Mouse (Mus musculus) layer of hippocampus, postnatal 14 days (tissue): ENCODE measurements around the gene Nupr1. TPM values are rescaled to one million over a fixed set of nuclear protein-coding genes. Genes with fewer than 3 reads are reported as not detected.
A peak's percentile ranks its signal among the peaks of the same experiment; 100 is the strongest.

ENCODE experiments used
- DNase-seq, 2 experiments: peaks; one replicate each; pipeline ENCODE4 v3.0.0; 2021 to 2022; ENCODE audit warnings: low spot score in 2 of 2, mixed read lengths in 1 of 2
- microRNA-seq, 2 experiments: library from miRNA; unstranded; fragments of <30 nt; microRNA quantifications; one replicate each; pipeline ENCODE4 v1.2.0; 2021
- total RNA-seq, 2 experiments: library from RNA; stranded (reverse); gene quantifications; 2 replicates each; pipeline ENCODE4 v1.2.3; 2021

The Nupr1 gene
- total RNA-seq, 2 experiments from 2014 or later: 4.2 to 4.4 TPM

GRCm38 (mm10) chr7:126602650-126603049, 28.0 kb downstream of the Nupr1 start:
- DNase-seq: no peak

GRCm38 (mm10) chr7:126601896-126602295, 28.8 kb downstream of the Nupr1 start:
- no peak for DNase-seq

GRCm38 (mm10) chr7:126598919-126599318, 31.7 kb downstream of the Nupr1 start:
- DNase-seq: no peak

- no peak for DNase-seq
Observed at GRCm38 (mm10) chr7:126596414-126596813, 34.2 kb downstream of the Nupr1 start.

- DNase-seq: no peak
Observed at GRCm38 (mm10) chr7:126595890-126596289, 34.8 kb downstream of the Nupr1 start.

- no peak for DNase-seq
Observed at GRCm38 (mm10) chr7:126594862-126595561, 35.6 kb downstream of the Nupr1 start, which contains the start of gene Il27. TSS of gene Il27 (minus strand) at chr7:126594941.

- DNase-seq: peak; percentile 46 to 55
Observed at GRCm38 (mm10) chr7:126587779-126588178, 42.9 kb downstream of the Nupr1 start.

GRCm38 (mm10) chr7:126586839-126587238, 43.8 kb downstream of the Nupr1 start:
- no peak for DNase-seq

GRCm38 (mm10) chr7:126585717-126586116, 44.9 kb downstream of the Nupr1 start, which contains the start of gene Cln3:
TSS of gene Cln3 (minus strand) at chr7:126585817.
- DNase-seq: no peak

GRCm38 (mm10) chr7:126584506-126584977, 46.1 kb downstream of the Nupr1 start, which contains the start of gene Apobr:
TSS of gene Apobr (plus strand) at chr7:126584942.
- no peak for DNase-seq

- DNase-seq: no peak
Observed at GRCm38 (mm10) chr7:126583761-126584160, 46.9 kb downstream of the Nupr1 start.

GRCm38 (mm10) chr7:126583251-126583709, 47.4 kb downstream of the Nupr1 start:
- DNase-seq: peak; percentile 87 to 91

GRCm38 (mm10) chr7:126582759-126583158, 47.9 kb downstream of the Nupr1 start:
- no peak for DNase-seq

GRCm38 (mm10) chr7:126581661-126582060, 49.0 kb downstream of the Nupr1 start:
- DNase-seq: no peak

GRCm38 (mm10) chr7:126579172-126579571, 51.5 kb downstream of the Nupr1 start:
- no peak for DNase-seq

- DNase-seq: peak in 1 of 2 experiments; percentile 46
Observed at GRCm38 (mm10) chr7:126576946-126577345, 53.7 kb downstream of the Nupr1 start.

Small RNAs within 50 kb of the gene (microRNA-seq; reads per million reads assigned to microRNA genes)
- gene Mir7059: 9.6 to 18.8 reads per million in 2 experiments

Other genes with a start within 250 kb of the Nupr1 start
- gene Nfatc2ip, start 234.1 kb downstream of the Nupr1 start, total RNA-seq: 1 to 10 TPM; 8.0 to 8.1 TPM
- not detected for gene Cd19, start 216.0 kb downstream of the Nupr1 start, total RNA-seq
- gene Rabep2, start 202.1 kb downstream of the Nupr1 start, total RNA-seq: 10 to 100 TPM in 1 of 2 experiments, 1 to 10 TPM in 1; 8.9 to 11.5 TPM
- gene Atp2a1, start 167.8 kb downstream of the Nupr1 start, total RNA-seq: 1 to 10 TPM in 1 of 2 experiments, under 1 TPM in 1; 0.85 to 2.2 TPM
- 10 to 100 TPM; 65.7 to 68.1 TPM for gene Sh2b1, start 155.4 kb downstream of the Nupr1 start, total RNA-seq
- 10 to 100 TPM; 79.7 to 88.9 TPM for gene Tufm, start 143.5 kb downstream of the Nupr1 start, total RNA-seq
- 100 to 1,000 TPM; 122 to 124 TPM for gene Atxn2l, start 127.4 kb downstream of the Nupr1 start, total RNA-seq
- 100 to 1,000 TPM; 182 to 189 TPM for gene Eif3c, start 64.5 kb downstream of the Nupr1 start, total RNA-seq
- 1 to 10 TPM in 1 of 2 experiments, under 1 TPM in 1; 0.39 to 1.1 TPM for gene Apobr, start 45.9 kb downstream of the Nupr1 start, total RNA-seq
- 10 to 100 TPM; 24.3 to 28.3 TPM for gene Cln3, start 45.0 kb downstream of the Nupr1 start, total RNA-seq
- gene Il27, start 35.9 kb downstream of the Nupr1 start, total RNA-seq: not detected
- gene Sgf29, start 18.4 kb upstream of the Nupr1 start, total RNA-seq: 10 to 100 TPM; 31.2 to 32.9 TPM
- gene Sult1a1, start 45.6 kb upstream of the Nupr1 start, total RNA-seq: 10 to 100 TPM; 10.7 to 16.5 TPM
- gene Bola2, start 64.5 kb upstream of the Nupr1 start, total RNA-seq: 100 to 1,000 TPM; 119 to 129 TPM
- gene Slx1b, start 64.9 kb upstream of the Nupr1 start, total RNA-seq: 10 to 100 TPM; 16.2 to 19.8 TPM
- 100 to 1,000 TPM; 131 to 141 TPM for gene Coro1a, start 76.9 kb upstream of the Nupr1 start, total RNA-seq
- 100 to 1,000 TPM; 137 to 142 TPM for gene Mapk3, start 128.7 kb upstream of the Nupr1 start, total RNA-seq
- gene Gdpd3, start 135.5 kb upstream of the Nupr1 start, total RNA-seq: 1 to 10 TPM; 2.2 to 2.5 TPM
- gene Ypel3, start 146.1 kb upstream of the Nupr1 start, total RNA-seq: 100 to 1,000 TPM; 195 to 196 TPM
- under 1 TPM; 0.53 to 0.57 TPM for gene Tbx6, start 150.6 kb upstream of the Nupr1 start, total RNA-seq
- 10 to 100 TPM; 49.0 to 51.8 TPM for gene Ppp4c, start 161.6 kb upstream of the Nupr1 start, total RNA-seq
- gene Fam57b, start 166.8 kb upstream of the Nupr1 start, total RNA-seq: 100 to 1,000 TPM; 109 to 112 TPM
- gene 4930451I11Rik, start 200.8 kb upstream of the Nupr1 start, total RNA-seq: not detected
- 10 to 100 TPM; 22.8 to 25.8 TPM for gene Doc2a, start 216.6 kb upstream of the Nupr1 start, total RNA-seq
- gene Hirip3, start 231.1 kb upstream of the Nupr1 start, total RNA-seq: 10 to 100 TPM; 27.6 to 34.7 TPM
- 10 to 100 TPM; 46.1 to 50.1 TPM for gene Ino80e, start 231.5 kb upstream of the Nupr1 start, total RNA-seq